Mouse (Mus musculus) embryonic fibroblast, embryonic 13.5 days (primary cell): Measurements from ENCODE around the gene F11r.

ENCODE experiments used
- CTCF ChIP-seq: IDR thresholded peaks from 2 replicates; pipeline ENCODE4 v1.5.1; 2011; ENCODE audit warnings: mild to moderate bottlenecking, control low read depth, low read length, moderate library complexity, borderline replicate concordance; ENCODE audit not compliant: insufficient read depth
- POLR2A ChIP-seq: IDR thresholded peaks from 2 replicates; pipeline ENCODE4 v1.6.1; 2011; ENCODE audit warnings: low read depth, mild to moderate bottlenecking, control low read depth, low read length, moderate library complexity

DNA sequence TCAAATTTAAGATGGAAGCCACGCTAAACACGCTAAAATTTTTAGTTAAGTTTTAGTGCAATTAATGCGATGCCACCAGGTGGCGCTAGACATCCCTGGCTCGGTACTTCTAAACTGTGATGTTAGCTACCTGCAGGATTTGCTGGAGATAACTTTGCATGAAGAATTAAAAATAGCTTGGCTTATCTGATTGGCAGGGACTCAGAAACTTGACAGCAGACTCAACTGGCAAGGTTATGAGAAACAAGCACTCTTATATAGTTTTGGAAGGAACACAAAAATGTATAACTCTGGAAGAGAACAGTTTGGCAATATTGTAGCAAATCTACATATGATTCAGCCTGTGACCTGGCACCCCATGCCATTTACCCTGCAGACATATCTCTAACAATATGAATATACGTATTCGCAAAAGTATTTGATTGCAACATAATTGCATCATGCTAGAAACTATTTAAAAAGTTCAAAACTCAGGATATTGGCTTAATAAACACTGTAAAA lies 33.1 kb downstream of the F11r start:
- TF ChIP-seq CTCF (peak; percentile 64; the same call in 1 of the 2 replicates), POLR2A (no peak)
